Mouse (Mus musculus) hematopoietic stem cell, adult 5-6 weeks (primary cell): ENCODE measurements at regions not wholly inside any gene's neighbourhood (a gene's known extent, or its start where the extent isn't known, plus 50 kb on each side); places are given as distances from the start of the nearest gene placed in this dataset.
A peak's percentile ranks its signal among the peaks of the same experiment; 100 is the strongest.

Experiments
- ATAC-seq, 2 experiments: fragments of 125-278 bp in 1 of 2; replicated peaks in 1 of 2; 2 replicates each; pipeline ENCODE4 v1.8.0; 2016 to 2017; ENCODE audit warnings: inconsistent platforms in 2 of 2, mild to moderate bottlenecking in 2 of 2, moderate number of reproducible peaks in 2 of 2, low read depth in 1 of 2, moderate TSS enrichment in 1 of 2; ENCODE audit not compliant: low FRiP score in 2 of 2, poor library complexity in 2 of 2, severe bottlenecking in 2 of 2, insufficient read depth in 1 of 2, low TSS enrichment in 1 of 2

- ATAC-seq, result no peak; a peak in 1 of 4 replicates
Observed at GRCm38 (mm10) chr14:62042305-62043116, 249.9 kb upstream of the Rnaseh2b start.

- ATAC-seq, result no peak
Observed at GRCm38 (mm10) chr14:62043117-62043422, 249.3 kb upstream of the Rnaseh2b start.

- no peak for ATAC-seq
Observed at GRCm38 (mm10) chr14:62050941-62051340, 241.4 kb upstream of the Rnaseh2b start.

- no peak for ATAC-seq
Observed at GRCm38 (mm10) chr14:62051923-62052322, 240.5 kb upstream of the Rnaseh2b start.

GRCm38 (mm10) chr14:62053004-62053403 is 239.4 kb upstream of the Rnaseh2b start:
- ATAC-seq, result no peak

- no peak for ATAC-seq
Observed at GRCm38 (mm10) chr14:62057096-62057495, 235.3 kb upstream of the Rnaseh2b start.

- no peak for ATAC-seq
Observed at GRCm38 (mm10) chr14:62058100-62058499, 234.3 kb upstream of the Rnaseh2b start.

- no peak for ATAC-seq
Observed at GRCm38 (mm10) chr14:62071140-62071539, 221.2 kb upstream of the Rnaseh2b start.

- no peak for ATAC-seq
Observed at GRCm38 (mm10) chr14:62084047-62084446, 208.3 kb upstream of the Rnaseh2b start.

- no peak for ATAC-seq
Observed at GRCm38 (mm10) chr14:62088174-62088573, 204.2 kb upstream of the Rnaseh2b start.

- no peak for ATAC-seq
Observed at GRCm38 (mm10) chr14:62117532-62117931, 174.9 kb upstream of the Rnaseh2b start.

- ATAC-seq, result no peak
Observed at GRCm38 (mm10) chr14:62118542-62118953, 173.8 kb upstream of the Rnaseh2b start.

- no peak for ATAC-seq
Observed at GRCm38 (mm10) chr14:62128918-62129317, 163.5 kb upstream of the Rnaseh2b start.

- no peak for ATAC-seq
Observed at GRCm38 (mm10) chr14:62132353-62132816, 160.0 kb upstream of the Rnaseh2b start.

- ATAC-seq, result no peak
Observed at GRCm38 (mm10) chr14:62137981-62138380, 154.4 kb upstream of the Rnaseh2b start.

- peak in 1 of 2 experiments; percentile 17; a peak in 1 of 4 replicates for ATAC-seq
Observed at GRCm38 (mm10) chr14:62144385-62145030, 147.9 kb upstream of the Rnaseh2b start.

GRCm38 (mm10) chr14:62157038-62157716 is 135.2 kb upstream of the Rnaseh2b start:
- ATAC-seq, result no peak

- no peak for ATAC-seq
Observed at GRCm38 (mm10) chr14:62159690-62160089, 132.7 kb upstream of the Rnaseh2b start.
